Mouse (Mus musculus): ENCODE measurements around the gene Plb1. TPM values are rescaled to one million over a fixed set of nuclear protein-coding genes. Genes with fewer than 3 reads are reported as not detected.

Gene Plb1
- polyA plus RNA-seq, 1 experiment from 2014 or later = 2.4 TPM

DNA sequence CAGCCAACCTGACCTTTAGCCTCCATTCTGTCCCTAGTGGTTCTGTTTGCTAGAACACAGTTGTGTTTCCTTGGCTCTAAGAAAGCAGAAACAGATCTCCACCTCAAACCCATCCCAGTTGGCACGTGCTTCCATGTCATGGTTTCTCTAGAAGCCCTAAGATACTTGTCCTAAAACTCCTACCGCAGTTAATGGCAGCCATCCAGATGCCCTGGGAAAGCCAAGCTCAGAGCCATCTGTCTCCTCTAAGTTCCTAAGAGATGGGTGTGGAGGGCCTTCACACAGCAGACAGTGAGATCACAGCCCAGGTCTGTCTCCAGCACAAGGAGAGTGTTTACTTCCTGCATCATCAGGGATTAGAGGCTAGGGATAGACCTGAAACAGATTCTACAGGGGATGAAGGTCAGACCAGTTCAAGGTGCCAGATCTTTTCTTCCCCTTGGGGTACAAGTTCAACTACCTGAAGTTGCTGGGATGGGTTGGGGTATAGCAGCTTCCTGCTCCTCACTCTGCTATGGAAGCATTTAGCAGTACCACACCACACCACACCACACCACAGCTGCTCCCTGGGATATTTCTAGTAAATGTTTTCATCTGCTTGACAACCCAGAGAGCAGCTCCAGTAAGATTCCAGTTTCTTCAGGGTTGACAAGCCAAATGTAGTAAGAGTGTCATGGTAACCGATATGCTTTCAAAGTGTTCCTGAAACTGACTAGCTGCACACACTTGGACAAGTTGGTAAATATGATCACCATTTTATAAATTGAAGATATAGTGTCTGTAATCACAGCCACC, 129.1 kb downstream of the Plb1 start:
- no peak for ATAC-seq (ENCODE audit: low read depth)
- no peak overlapping the region for H3K9ac ChIP-seq (ENCODE audit: low read depth, low read length)
- DNase-seq (ENCODE audit: low spot score) = no peak
- no peak overlapping the region for H3K27ac ChIP-seq (replicated peaks; ENCODE audit: low read depth, low read length)
- no peaks in the 10 kb centered on the region for H3K36me3 ChIP-seq (ENCODE audit: control insufficient read depth, insufficient read depth, low read length)
- no peak overlapping the region for H3K4me3 ChIP-seq (ENCODE audit: low read depth, low read length)
- H3K27me3 ChIP-seq (replicated peaks; ENCODE audit: control insufficient read depth, insufficient read depth, low read length) = no peaks in the 10 kb centered on the region
- 79% methylated on average over 3 of the region's 3 CpGs for WGBS
- H3K4me1 ChIP-seq (ENCODE audit: control insufficient read depth, insufficient read depth, low read length) = no peaks in the 10 kb centered on the region
- no peaks in the 10 kb centered on the region for H3K9me3 ChIP-seq (ENCODE audit: control insufficient read depth, low read length)
- no peak overlapping the region for H3K4me2 ChIP-seq (ENCODE audit: low read depth, low read length)

DNA sequence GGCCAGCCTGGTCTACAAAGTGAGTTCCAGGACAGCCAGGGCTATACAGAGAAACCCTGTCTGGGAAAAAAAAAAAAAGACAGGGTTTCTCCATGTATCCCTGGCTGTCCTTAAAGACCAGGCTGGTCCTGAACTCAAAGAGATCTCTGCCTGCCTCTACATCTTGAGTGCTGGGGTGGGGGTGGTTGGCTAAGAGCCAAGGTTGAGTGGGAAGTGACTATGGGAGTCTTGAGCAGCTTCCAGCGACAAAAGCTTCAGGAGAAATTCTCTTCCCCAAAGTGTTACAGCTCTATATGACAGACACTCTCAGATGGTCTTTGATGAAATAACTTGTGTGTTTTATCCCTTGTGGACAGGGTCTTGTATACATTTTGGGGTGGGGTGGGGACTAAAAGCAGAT, 136.9 kb downstream of the Plb1 start:
- H3K4me1 ChIP-seq (ENCODE audit: control insufficient read depth, insufficient read depth, low read length) = no peaks in the 10 kb centered on the region
- DNase-seq (ENCODE audit: low spot score) = no peak
- no peak overlapping the region for H3K9ac ChIP-seq (ENCODE audit: low read depth, low read length)
- H3K4me2 ChIP-seq (ENCODE audit: low read depth, low read length) = no peak overlapping the region
- no peak for ATAC-seq (ENCODE audit: low read depth)
- H3K9me3 ChIP-seq (ENCODE audit: control insufficient read depth, low read length) = no peaks in the 10 kb centered on the region
- no peak overlapping the region for H3K27ac ChIP-seq (replicated peaks; ENCODE audit: low read depth, low read length)
- WGBS = 100% methylated on average over 1 of the region's 1 CpGs
- H3K36me3 ChIP-seq (ENCODE audit: control insufficient read depth, insufficient read depth, low read length) = no peaks in the 10 kb centered on the region
- H3K27me3 ChIP-seq (replicated peaks; ENCODE audit: control insufficient read depth, insufficient read depth, low read length) = no peaks in the 10 kb centered on the region
- no peak overlapping the region for H3K4me3 ChIP-seq (ENCODE audit: low read depth, low read length)

DNA sequence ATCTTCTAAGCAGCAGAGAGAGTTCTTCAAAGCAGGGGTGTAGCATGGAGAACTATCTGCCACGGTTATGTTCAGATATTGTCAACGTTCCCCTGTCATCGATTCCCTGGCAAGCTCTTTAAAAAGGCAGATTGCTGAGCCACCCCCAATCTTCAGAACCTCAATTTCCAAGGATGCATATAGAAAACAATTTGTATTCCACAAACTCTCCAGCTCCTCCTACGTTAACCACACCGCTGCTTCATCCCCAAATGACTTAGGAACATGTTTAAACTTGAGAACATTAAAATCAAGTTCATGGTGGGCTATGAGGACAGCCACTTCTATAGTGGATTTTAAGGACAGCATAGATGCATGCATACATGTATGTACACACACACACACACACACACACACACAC, 138.7 kb downstream of the Plb1 start:
- Histone ChIP-seq H3K9me3 (ENCODE audit: control insufficient read depth, low read length) (no peaks in the 10 kb centered on the region), H3K27me3 (replicated peaks; ENCODE audit: control insufficient read depth, insufficient read depth, low read length) (no peaks in the 10 kb centered on the region), H3K4me3 (ENCODE audit: low read depth, low read length) (no peak overlapping the region), H3K9ac (ENCODE audit: low read depth, low read length) (no peak overlapping the region), H3K27ac (replicated peaks; ENCODE audit: low read depth, low read length) (no peak overlapping the region), H3K36me3 (ENCODE audit: control insufficient read depth, insufficient read depth, low read length) (no peaks in the 10 kb centered on the region), H3K4me2 (ENCODE audit: low read depth, low read length) (no peak overlapping the region), H3K4me1 (ENCODE audit: control insufficient read depth, insufficient read depth, low read length) (no peaks in the 10 kb centered on the region)
- DNase-seq (ENCODE audit: low spot score) (no peak), ATAC-seq (ENCODE audit: low read depth) (no peak)
- WGBS = 86% methylated on average over 5 of the region's 5 CpGs

DNA sequence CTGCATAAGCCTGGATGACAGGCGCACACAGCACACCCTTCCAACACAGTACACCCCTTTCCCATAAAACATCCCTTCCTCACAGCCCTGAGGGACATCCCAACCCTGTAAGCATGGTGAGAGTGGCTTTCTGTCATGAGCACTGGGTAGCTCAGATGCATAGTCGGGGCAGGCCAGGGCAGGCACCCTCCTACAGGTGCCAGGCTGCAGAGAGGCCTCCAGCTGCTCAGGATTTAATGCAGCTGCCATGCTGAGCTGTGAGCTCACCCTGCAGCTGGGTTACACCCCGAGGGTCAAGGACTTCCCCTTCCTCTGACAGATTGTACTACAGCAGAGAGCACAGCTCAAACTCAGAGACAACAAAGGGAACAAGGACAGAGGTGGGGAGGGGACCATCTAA, 146.0 kb downstream of the Plb1 start:
- ATAC-seq (ENCODE audit: low read depth) (peak; percentile 85), DNase-seq (ENCODE audit: low spot score) (peak; percentile 61)
- Histone ChIP-seq H3K9me3 (ENCODE audit: control insufficient read depth, low read length) (no peaks in the 10 kb centered on the region), H3K36me3 (ENCODE audit: control insufficient read depth, insufficient read depth, low read length) (no peaks in the 10 kb centered on the region), H3K27me3 (replicated peaks; ENCODE audit: control insufficient read depth, insufficient read depth, low read length) (no peaks in the 10 kb centered on the region), H3K4me2 (ENCODE audit: low read depth, low read length) (no peak overlapping the region), H3K4me1 (ENCODE audit: control insufficient read depth, insufficient read depth, low read length) (no peaks in the 10 kb centered on the region), H3K4me3 (ENCODE audit: low read depth, low read length) (no peak overlapping the region), H3K9ac (ENCODE audit: low read depth, low read length) (no peak overlapping the region), H3K27ac (replicated peaks; ENCODE audit: low read depth, low read length) (no peak overlapping the region)
- WGBS = 42% methylated on average over 3 of the region's 3 CpGs

DNA sequence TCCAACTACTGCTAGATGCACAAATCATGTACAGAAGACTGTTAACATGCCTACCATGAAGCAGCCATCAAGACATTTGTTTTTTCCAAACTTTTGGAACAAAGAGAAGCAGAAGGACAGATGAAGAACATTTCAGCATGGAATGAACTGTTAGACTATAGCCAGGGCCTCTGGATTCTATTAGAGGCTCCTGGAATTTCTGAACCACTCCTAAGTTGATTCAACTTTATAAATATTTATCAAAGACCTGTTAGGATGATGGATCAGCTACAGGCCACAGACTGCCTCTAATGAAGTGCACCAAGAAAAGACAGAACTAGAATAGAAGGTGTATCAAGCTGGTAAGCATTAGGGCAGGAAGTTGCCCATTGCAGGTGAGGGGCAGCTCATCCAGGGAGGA, 156.1 kb downstream of the Plb1 start:
- H3K4me2 ChIP-seq (ENCODE audit: low read depth, low read length) = no peak overlapping the region
- no peak overlapping the region for H3K4me3 ChIP-seq (ENCODE audit: low read depth, low read length)
- DNase-seq (ENCODE audit: low spot score) (no peak), ATAC-seq (ENCODE audit: low read depth) (no peak)
- no peak overlapping the region for H3K9ac ChIP-seq (ENCODE audit: low read depth, low read length)
- no peaks in the 10 kb centered on the region for H3K27me3 ChIP-seq (replicated peaks; ENCODE audit: control insufficient read depth, insufficient read depth, low read length)
- no peaks in the 10 kb centered on the region for H3K9me3 ChIP-seq (ENCODE audit: control insufficient read depth, low read length)
- no peaks in the 10 kb centered on the region for H3K4me1 ChIP-seq (ENCODE audit: control insufficient read depth, insufficient read depth, low read length)
- no peak overlapping the region for H3K27ac ChIP-seq (replicated peaks; ENCODE audit: low read depth, low read length)
- H3K36me3 ChIP-seq (ENCODE audit: control insufficient read depth, insufficient read depth, low read length) = no peaks in the 10 kb centered on the region

DNA sequence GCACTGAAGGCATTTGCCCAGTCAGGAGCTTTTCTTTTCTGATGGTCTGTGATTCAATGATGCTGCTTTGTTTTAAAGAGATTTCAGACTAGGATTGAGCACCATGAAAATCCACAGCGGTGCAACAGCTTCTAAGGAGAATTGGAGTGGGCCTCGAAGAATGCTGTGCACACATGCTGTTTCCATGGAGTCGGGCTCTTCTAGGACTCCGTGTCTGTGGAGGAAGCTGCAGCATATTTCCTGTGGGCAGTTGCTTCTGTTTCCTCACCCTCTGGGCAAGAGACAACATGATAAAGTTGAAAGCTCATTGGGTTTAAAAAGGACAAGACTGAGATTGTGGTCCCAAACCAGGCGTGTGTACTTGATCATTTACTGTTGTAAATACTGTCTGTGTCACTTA, 157.8 kb downstream of the Plb1 start:
- Histone ChIP-seq H3K27me3 (replicated peaks; ENCODE audit: control insufficient read depth, insufficient read depth, low read length) (no peaks in the 10 kb centered on the region), H3K9me3 (ENCODE audit: control insufficient read depth, low read length) (no peaks in the 10 kb centered on the region), H3K4me3 (ENCODE audit: low read depth, low read length) (no peak overlapping the region), H3K4me1 (ENCODE audit: control insufficient read depth, insufficient read depth, low read length) (no peaks in the 10 kb centered on the region), H3K9ac (ENCODE audit: low read depth, low read length) (no peak overlapping the region), H3K36me3 (ENCODE audit: control insufficient read depth, insufficient read depth, low read length) (no peaks in the 10 kb centered on the region), H3K27ac (replicated peaks; ENCODE audit: low read depth, low read length) (no peak overlapping the region), H3K4me2 (ENCODE audit: low read depth, low read length) (no peak overlapping the region)
- WGBS = 78% methylated on average over 5 of the region's 5 CpGs
- DNase-seq (ENCODE audit: low spot score) (no peak), ATAC-seq (ENCODE audit: low read depth) (no peak)

DNA sequence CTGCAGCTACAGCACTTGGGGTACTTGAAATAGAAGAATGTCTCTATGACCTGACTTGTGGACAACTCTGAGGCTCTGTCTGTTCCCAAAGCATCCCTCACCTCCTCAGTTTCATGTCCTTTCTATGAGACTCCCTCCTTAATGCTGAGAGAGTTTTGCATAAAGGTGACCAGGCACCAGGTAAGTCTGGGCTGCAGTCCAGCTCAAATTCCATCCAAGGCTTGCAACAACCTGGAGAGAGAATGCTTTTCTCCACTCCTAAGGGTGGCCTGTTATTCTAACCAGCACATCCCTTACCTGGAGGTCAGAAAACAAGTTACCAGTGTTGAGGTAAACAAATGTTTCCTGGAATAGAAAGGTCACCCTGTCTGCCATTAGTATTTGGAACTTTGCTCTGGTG, 159.8 kb downstream of the Plb1 start:
- H3K27me3 ChIP-seq (replicated peaks; ENCODE audit: control insufficient read depth, insufficient read depth, low read length) = no peaks in the 10 kb centered on the region

DNA sequence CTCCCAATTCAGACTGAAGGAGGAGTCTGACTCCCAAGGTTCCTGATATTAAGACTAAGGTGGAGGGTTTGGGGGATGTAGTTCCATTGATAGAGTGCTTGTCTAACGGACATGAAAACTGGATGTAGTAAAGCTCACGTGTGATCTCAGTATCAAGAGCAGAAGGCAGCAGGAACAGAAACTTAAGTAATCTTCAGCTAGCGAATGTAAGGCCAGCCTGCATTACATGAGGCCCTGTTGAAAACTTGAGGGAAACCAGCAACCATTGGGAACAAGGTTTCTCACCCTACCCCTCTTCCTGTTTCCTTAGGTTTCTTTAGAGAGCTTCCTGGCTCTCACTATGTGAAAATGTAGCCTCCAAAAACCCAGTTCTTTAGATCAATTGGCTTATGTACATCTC, 162.1 kb downstream of the Plb1 start:
- Histone ChIP-seq H3K27ac (replicated peaks; ENCODE audit: low read depth, low read length) (no peak overlapping the region), H3K36me3 (ENCODE audit: control insufficient read depth, insufficient read depth, low read length) (no peaks in the 10 kb centered on the region), H3K9me3 (ENCODE audit: control insufficient read depth, low read length) (no peaks in the 10 kb centered on the region), H3K4me2 (ENCODE audit: low read depth, low read length) (no peak overlapping the region), H3K9ac (ENCODE audit: low read depth, low read length) (no peak overlapping the region), H3K4me3 (ENCODE audit: low read depth, low read length) (no peak overlapping the region), H3K4me1 (ENCODE audit: control insufficient read depth, insufficient read depth, low read length) (no peaks in the 10 kb centered on the region), H3K27me3 (replicated peaks; ENCODE audit: control insufficient read depth, insufficient read depth, low read length) (no peaks in the 10 kb centered on the region)
- ATAC-seq (ENCODE audit: low read depth) (no peak), DNase-seq (ENCODE audit: low spot score) (no peak)
- 82% methylated on average over 3 of the region's 3 CpGs for WGBS

More for the DNA sequence above, 159.8 kb downstream of the Plb1 start:
- no peak overlapping the region for H3K4me3 ChIP-seq (ENCODE audit: low read depth, low read length)
- no peak overlapping the region for H3K27ac ChIP-seq (replicated peaks; ENCODE audit: low read depth, low read length)
- no peaks in the 10 kb centered on the region for H3K36me3 ChIP-seq (ENCODE audit: control insufficient read depth, insufficient read depth, low read length)
- no peak for DNase-seq (ENCODE audit: low spot score)
- no peak overlapping the region for H3K4me2 ChIP-seq (ENCODE audit: low read depth, low read length)
- ATAC-seq (ENCODE audit: low read depth) = no peak
- no peak overlapping the region for H3K9ac ChIP-seq (ENCODE audit: low read depth, low read length)
- no peaks in the 10 kb centered on the region for H3K9me3 ChIP-seq (ENCODE audit: control insufficient read depth, low read length)
- no peaks in the 10 kb centered on the region for H3K4me1 ChIP-seq (ENCODE audit: control insufficient read depth, insufficient read depth, low read length)

DNA sequence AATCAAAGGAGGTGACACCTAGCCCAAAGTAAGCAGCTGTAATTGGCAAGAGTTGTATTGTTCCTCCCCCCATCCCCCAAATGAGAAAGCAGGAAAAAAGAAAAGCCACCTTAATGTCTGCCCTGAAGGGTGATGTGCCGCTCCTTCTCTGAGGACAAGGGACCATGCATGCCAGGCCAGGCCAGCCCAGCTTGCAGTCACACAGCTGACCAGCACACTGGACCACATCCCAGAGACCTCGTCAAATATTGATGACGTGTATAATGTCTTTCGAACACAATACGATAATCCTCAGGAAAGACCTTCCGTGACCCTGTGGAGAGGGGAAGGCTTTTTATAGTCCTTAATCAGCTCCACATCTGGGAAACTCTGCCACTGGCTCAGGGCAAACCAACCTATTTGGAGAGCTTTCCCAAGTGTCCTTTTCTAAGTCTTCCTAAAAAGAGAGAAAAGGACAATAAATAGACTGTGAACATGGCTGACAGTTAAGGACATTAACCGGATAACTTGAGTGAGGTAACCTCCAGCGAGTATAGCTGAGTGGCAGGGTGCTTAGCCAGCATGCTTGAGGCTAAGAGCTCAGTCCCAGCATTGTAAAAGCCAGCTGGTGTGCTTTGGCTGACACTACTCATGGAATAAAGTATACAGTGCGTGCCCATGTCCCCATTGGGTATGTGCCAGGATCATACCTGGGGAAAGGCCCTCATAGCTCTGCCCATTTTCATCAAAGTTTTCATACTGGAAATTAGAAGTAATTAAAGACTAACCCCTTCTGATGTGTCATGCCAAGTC, 162.8 kb downstream of the Plb1 start:
- WGBS = 64% methylated on average over 9 of the region's 9 CpGs
- no peak overlapping the region for H3K4me2 ChIP-seq (ENCODE audit: low read depth, low read length)
- no peaks in the 10 kb centered on the region for H3K27me3 ChIP-seq (replicated peaks; ENCODE audit: control insufficient read depth, insufficient read depth, low read length)
- no peaks in the 10 kb centered on the region for H3K9me3 ChIP-seq (ENCODE audit: control insufficient read depth, low read length)
- no peak overlapping the region for H3K9ac ChIP-seq (ENCODE audit: low read depth, low read length)
- H3K27ac ChIP-seq (replicated peaks; ENCODE audit: low read depth, low read length) = no peak overlapping the region
- H3K4me1 ChIP-seq (ENCODE audit: control insufficient read depth, insufficient read depth, low read length) = no peaks in the 10 kb centered on the region
- H3K4me3 ChIP-seq (ENCODE audit: low read depth, low read length) = no peak overlapping the region
- ATAC-seq (ENCODE audit: low read depth) (no peak), DNase-seq (ENCODE audit: low spot score) (no peak)
- H3K36me3 ChIP-seq (ENCODE audit: control insufficient read depth, insufficient read depth, low read length) = no peaks in the 10 kb centered on the region
